Mouse (Mus musculus): ENCODE results near the gene Nr1h4. TPM values are rescaled to one million over a fixed set of nuclear protein-coding genes. Genes with fewer than 3 reads are reported as not detected.

The Nr1h4 gene
- total RNA-seq, 4 experiments from 2014 or later: 0.35 to 0.50 (median 0.41) TPM

- DNase-seq (ENCODE audit: low spot score): no peak
These were observed 98.7 kb downstream of the Nr1h4 start for GRCm38 (mm10) chr10:89434509-89435210.

GRCm38 (mm10) chr10:89432743-89433142 lies 100.6 kb downstream of the Nr1h4 start:
- DNase-seq (ENCODE audit: low spot score): no peak

GRCm38 (mm10) chr10:89430751-89431150 lies 102.6 kb downstream of the Nr1h4 start:
- no peak for DNase-seq (ENCODE audit: low spot score)

DNA sequence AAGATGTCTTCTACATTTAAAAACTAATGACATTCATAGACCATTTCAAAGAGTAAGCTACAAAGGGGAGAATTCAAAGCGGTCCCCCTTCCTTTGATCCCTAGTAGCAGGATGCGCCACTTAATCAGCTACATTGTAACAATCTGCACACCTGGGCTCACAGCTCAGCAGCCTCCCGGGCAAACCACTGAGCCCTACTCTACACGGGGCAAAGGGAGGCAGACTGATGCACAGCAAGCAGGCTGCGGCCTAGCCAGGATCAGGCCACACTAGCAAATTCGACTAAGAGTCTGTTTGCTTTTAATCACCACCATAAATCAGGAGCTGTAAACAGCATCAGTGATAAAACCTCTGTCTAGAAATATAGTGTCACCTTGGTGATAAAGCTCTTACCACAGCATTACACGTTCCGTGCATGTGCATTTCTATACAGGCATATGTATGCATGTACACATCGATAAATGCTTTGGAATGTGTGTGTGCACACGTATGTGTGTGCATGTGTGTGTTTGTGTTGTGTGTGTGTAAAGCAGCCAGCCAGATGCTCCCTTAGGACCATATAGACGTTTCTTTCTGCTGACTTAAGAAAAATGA lies 108.5 kb downstream of the Nr1h4 start:
- DNase-seq (ENCODE audit: low spot score): no peak

DNA sequence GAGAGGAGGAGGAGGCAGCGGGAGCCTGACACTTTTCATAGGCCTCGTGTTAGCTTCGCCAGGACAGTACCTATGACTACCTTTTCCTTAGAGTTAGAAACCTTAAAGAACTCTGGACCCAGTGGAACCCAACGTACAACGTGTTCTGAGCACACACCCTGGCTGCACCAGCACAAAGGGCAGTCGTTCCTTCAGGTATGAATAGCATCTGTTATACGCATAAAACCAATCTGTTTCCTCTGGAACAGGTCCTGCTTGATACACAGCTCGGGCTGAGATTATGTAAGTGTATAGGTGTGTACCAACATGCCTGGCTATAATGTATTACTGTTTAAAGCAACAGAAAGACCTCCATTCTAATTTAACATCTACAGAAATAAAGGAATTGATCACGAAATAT lies 109.2 kb downstream of the Nr1h4 start:
- DNase-seq (ENCODE audit: low spot score): no peak

GRCm38 (mm10) chr10:89423164-89423778 lies 110.1 kb downstream of the Nr1h4 start:
- no peak for DNase-seq (ENCODE audit: low spot score)

DNA sequence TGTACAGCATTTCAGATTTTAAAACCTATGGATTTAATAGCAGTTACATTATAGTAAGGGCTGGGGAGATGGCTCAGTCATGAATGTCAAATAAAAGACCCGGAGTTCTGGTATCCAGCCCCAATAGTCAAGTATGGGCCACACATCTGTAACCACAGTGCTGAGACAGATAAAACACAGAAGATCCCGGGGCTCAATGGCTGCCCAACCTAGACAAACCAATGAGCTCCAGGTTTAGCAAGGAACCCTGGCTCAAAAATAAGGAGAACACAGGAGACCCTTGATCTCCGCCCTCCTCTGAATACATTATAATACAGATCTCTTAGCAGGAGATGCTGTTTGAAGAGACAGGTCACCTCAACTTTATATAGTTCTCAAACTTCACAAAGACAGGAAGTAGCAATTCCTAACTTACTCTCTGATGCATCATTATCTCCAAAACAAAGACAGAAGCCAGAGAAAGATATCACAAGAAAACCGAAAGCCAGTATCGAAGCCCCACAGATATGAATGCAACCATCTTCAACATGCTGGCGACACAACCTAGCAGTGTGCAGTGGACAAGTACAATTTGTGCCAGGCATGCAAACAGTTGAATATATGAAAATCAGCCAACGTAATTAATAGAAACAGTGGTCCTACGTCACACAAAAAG lies 110.8 kb downstream of the Nr1h4 start:
- no peak for DNase-seq (ENCODE audit: low spot score)

DNA sequence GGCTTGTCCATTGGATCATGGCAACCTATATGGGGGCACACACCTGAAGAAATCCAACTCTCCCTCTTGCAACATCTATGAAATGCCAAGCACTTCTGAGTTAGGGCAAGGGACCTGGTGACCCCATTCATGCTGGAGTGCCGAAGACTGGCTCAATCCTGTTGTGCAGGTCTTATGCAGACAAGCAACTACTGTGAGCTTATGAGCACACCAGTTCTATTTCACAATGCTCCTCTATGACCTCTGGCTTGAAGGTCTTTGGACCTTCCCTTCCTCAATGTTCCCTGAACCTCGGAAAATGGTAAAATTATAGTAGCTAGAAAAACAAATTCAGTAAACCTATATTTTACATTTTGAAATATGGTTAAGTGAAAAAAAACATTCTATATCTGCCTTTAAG lies 115.4 kb downstream of the Nr1h4 start:
- DNase-seq (ENCODE audit: low spot score): no peak

DNA sequence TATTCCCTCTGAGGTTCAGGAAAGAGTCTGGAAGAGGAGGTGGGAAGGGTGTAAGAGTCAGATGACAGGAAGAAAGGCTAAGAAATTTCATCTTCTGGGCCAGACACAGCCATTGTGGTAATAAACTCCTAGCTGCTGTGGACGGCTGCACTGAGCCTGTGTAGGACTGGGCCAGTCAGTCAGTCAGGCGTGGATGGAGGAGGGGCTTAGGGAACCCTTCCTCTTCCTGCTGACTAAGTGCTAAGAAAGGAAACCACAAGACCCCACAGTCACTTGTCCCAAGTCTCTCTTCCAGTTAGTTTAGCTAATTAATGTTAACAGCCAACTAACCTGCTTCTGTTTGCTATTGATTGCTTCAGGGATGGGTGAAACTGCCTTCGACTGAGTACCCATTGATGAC lies 117.9 kb downstream of the Nr1h4 start:
- no peak for DNase-seq (ENCODE audit: low spot score)

DNA sequence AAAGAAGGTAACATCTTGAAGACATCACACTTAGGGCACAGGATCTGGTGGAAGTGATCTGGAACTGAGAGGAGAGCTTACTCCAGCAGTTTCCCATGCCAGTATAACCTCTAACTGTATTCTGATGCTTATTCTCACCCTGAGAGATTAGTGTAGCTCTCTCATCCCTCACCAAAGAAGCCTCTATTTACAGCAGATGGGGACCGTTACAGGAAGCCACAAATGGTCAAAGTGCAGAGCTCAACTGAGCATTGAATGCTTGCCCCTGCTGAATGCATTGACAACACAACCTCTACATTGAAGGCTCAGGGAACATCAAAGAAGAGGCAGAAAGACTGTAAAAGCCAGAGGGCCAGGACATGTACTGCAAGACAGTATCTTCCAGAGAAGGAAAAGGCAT lies 125.8 kb downstream of the Nr1h4 start:
- no peak for DNase-seq (ENCODE audit: low spot score)

GRCm38 (mm10) chr10:89406733-89407484 lies 126.5 kb downstream of the Nr1h4 start:
- no peak for DNase-seq (ENCODE audit: low spot score)

GRCm38 (mm10) chr10:89404936-89405335 lies 128.4 kb downstream of the Nr1h4 start:
- no peak for DNase-seq (ENCODE audit: low spot score)

Other genes with a start within 250 kb of the Nr1h4 start
- gene Ano4, start 188.8 kb downstream of the Nr1h4 start, total RNA-seq (2022): 10 to 100 TPM in 2 of 4 experiments, 1 to 10 TPM in 2; 8.1 to 14.0 (median 9.2) TPM
- 1 to 10 TPM; 2.7 to 4.2 (median 3.2) TPM for gene Gas2l3, start 89.6 kb downstream of the Nr1h4 start, total RNA-seq (2022)
- gene Slc17a8, start 87.7 kb upstream of the Nr1h4 start, total RNA-seq (2022): not detected
- gene Scyl2, start 152.7 kb upstream of the Nr1h4 start, total RNA-seq (2022): 10 to 100 TPM; 13.7 to 18.6 (median 17.9) TPM
- 10 to 100 TPM; 11.1 to 13.7 (median 12.9) TPM for gene Actr6, start 198.7 kb upstream of the Nr1h4 start, total RNA-seq (2022)
- 10 to 100 TPM; 23.9 to 28.9 (median 27.7) TPM for gene Uhrf1bp1l, start 211.4 kb upstream of the Nr1h4 start, total RNA-seq (2022)